Mouse (Mus musculus): ENCODE results near the gene Ksr1. TPM values are rescaled to one million over a fixed set of nuclear protein-coding genes. Genes with fewer than 3 reads are reported as not detected.
"Not testable (repeated sequence)": the region's sequence is repeated elsewhere in the genome, so short reads cannot be mapped to it uniquely, and the experiment has no call there.

The Ksr1 gene
- polyA plus RNA-seq, 1 experiment from 2014 or later = 4.2 TPM

- no peaks in the 10 kb centered on the region; the same call in 1 of the 2 replicates for H3K4me1 ChIP-seq
- peaks cover 16% of the 10 kb centered on the region for H3K9me3 ChIP-seq
- 88% methylated on average over 9 of the region's 9 CpGs for WGBS
- H3K4me2 ChIP-seq (replicated peaks) = no peak overlapping the region
- no peak overlapping the region for H3K4me3 ChIP-seq
- no peak overlapping the region for H3K27ac ChIP-seq
- H3K27me3 ChIP-seq = no peaks in the 10 kb centered on the region
- ATAC-seq (ENCODE audit: low FRiP score, low read depth) = no peak
- H3K36me3 ChIP-seq = no peaks in the 10 kb centered on the region
- no peak overlapping the region for H3K9ac ChIP-seq
These were observed 156.1 kb downstream of the Ksr1 start for GRCm38 (mm10) chr11:78990096-78990495.

- ATAC-seq (ENCODE audit: low FRiP score, low read depth); H3K4me3 ChIP-seq; H3K36me3 ChIP-seq; H3K9ac ChIP-seq; H3K27ac ChIP-seq; H3K4me2 ChIP-seq (replicated peaks); H3K4me1 ChIP-seq; H3K27me3 ChIP-seq: not testable (repeated sequence)
- WGBS = 92% methylated on average over 11 of the region's 11 CpGs
- H3K9me3 ChIP-seq = peaks cover 16% of the 10 kb centered on the region
These were observed 157.0 kb downstream of the Ksr1 start for GRCm38 (mm10) chr11:78989206-78989605.

- Histone ChIP-seq H3K4me1 (peaks cover 6% of the 10 kb centered on the region; the same call in 1 of the 2 replicates), H3K4me2 (replicated peaks) (no peak overlapping the region), H3K9me3 (peaks cover 13% of the 10 kb centered on the region), H3K9ac (no peak overlapping the region), H3K4me3 (no peak overlapping the region), H3K36me3 (no peaks in the 10 kb centered on the region), H3K27ac (no peak overlapping the region), H3K27me3 (no peaks in the 10 kb centered on the region)
- no peak for ATAC-seq (ENCODE audit: low FRiP score, low read depth)
- 91% methylated on average over 10 of the region's 10 CpGs for WGBS
These were observed 159.8 kb downstream of the Ksr1 start for GRCm38 (mm10) chr11:78986311-78987002.

- H3K9me3 ChIP-seq = peaks cover 9% of the 10 kb centered on the region
- H3K4me1 ChIP-seq = peaks cover 6% of the 10 kb centered on the region; the same call in 1 of the 2 replicates
- H3K4me2 ChIP-seq (replicated peaks) = no peak overlapping the region
- H3K36me3 ChIP-seq = no peaks in the 10 kb centered on the region
- no peak overlapping the region for H3K4me3 ChIP-seq
- no peak overlapping the region for H3K27ac ChIP-seq
- no peak for ATAC-seq (ENCODE audit: low FRiP score, low read depth)
- H3K9ac ChIP-seq = no peak overlapping the region
- no peaks in the 10 kb centered on the region for H3K27me3 ChIP-seq
These were observed 160.7 kb downstream of the Ksr1 start for GRCm38 (mm10) chr11:78985505-78985904.

GRCm38 (mm10) chr11:78984483-78985177, 161.6 kb downstream of the Ksr1 start, which contains the start of gene Lgals9:
Gene Lgals9, minus strand, starts transcription at chr11:78984946.
- WGBS = 62% methylated on average over 10 of the region's 10 CpGs
- no peak for ATAC-seq (ENCODE audit: low FRiP score, low read depth)
- Histone ChIP-seq H3K36me3 (no peaks in the 10 kb centered on the region), H3K27me3 (no peaks in the 10 kb centered on the region), H3K4me2 (replicated peaks) (peak within 1 kb of the TSS; percentile 31; the same call in 1 of the 2 replicates), H3K4me3 (no peak within 1 kb of the TSS), H3K9me3 (peaks cover 3% of the 10 kb centered on the region), H3K9ac (no peak within 1 kb of the TSS), H3K4me1 (peaks cover 6% of the 10 kb centered on the region; the same call in 1 of the 2 replicates), H3K27ac (no peak within 1 kb of the TSS)

GRCm38 (mm10) chr11:78983539-78983938, 162.7 kb downstream of the Ksr1 start:
- H3K9me3 ChIP-seq = no peaks in the 10 kb centered on the region
- peaks cover 6% of the 10 kb centered on the region; the same call in 1 of the 2 replicates for H3K4me1 ChIP-seq
- no peak overlapping the region for H3K4me2 ChIP-seq (replicated peaks)
- no peak overlapping the region for H3K27ac ChIP-seq
- H3K4me3 ChIP-seq = no peak overlapping the region
- 84% methylated on average over 7 of the region's 7 CpGs for WGBS
- no peaks in the 10 kb centered on the region for H3K36me3 ChIP-seq
- no peak overlapping the region for H3K9ac ChIP-seq
- H3K27me3 ChIP-seq = no peaks in the 10 kb centered on the region
- ATAC-seq (ENCODE audit: low FRiP score, low read depth) = no peak

- 65% methylated on average over 12 of the region's 12 CpGs for WGBS
- Histone ChIP-seq H3K27me3 (no peaks in the 10 kb centered on the region), H3K4me2 (replicated peaks) (no peak overlapping the region), H3K4me3 (no peak overlapping the region), H3K9me3 (no peaks in the 10 kb centered on the region), H3K4me1 (peaks cover 6% of the 10 kb centered on the region; the same call in 1 of the 2 replicates), H3K36me3 (no peaks in the 10 kb centered on the region), H3K27ac (no peak overlapping the region), H3K9ac (no peak overlapping the region)
- ATAC-seq (ENCODE audit: low FRiP score, low read depth) = no peak
These were observed 163.5 kb downstream of the Ksr1 start for GRCm38 (mm10) chr11:78982513-78983291.

GRCm38 (mm10) chr11:78982042-78982441, 164.2 kb downstream of the Ksr1 start:
- Histone ChIP-seq H3K4me2 (replicated peaks) (no peak overlapping the region), H3K4me3 (no peak overlapping the region), H3K4me1 (peaks cover 6% of the 10 kb centered on the region; the same call in 1 of the 2 replicates), H3K9me3 (no peaks in the 10 kb centered on the region), H3K9ac (no peak overlapping the region), H3K27ac (no peak overlapping the region), H3K36me3 (no peaks in the 10 kb centered on the region), H3K27me3 (no peaks in the 10 kb centered on the region)
- WGBS = 84% methylated on average over 2 of the region's 2 CpGs
- ATAC-seq (ENCODE audit: low FRiP score, low read depth) = no peak

- Histone ChIP-seq H3K27me3 (no peaks in the 10 kb centered on the region), H3K9ac (no peak overlapping the region), H3K27ac (no peak overlapping the region), H3K9me3 (no peaks in the 10 kb centered on the region), H3K4me3 (no peak overlapping the region), H3K4me2 (replicated peaks) (no peak overlapping the region), H3K4me1 (peaks cover 6% of the 10 kb centered on the region; the same call in 1 of the 2 replicates), H3K36me3 (no peaks in the 10 kb centered on the region)
- no peak for ATAC-seq (ENCODE audit: low FRiP score, low read depth)
- WGBS = 77% methylated on average over 4 of the region's 4 CpGs
These were observed 166.0 kb downstream of the Ksr1 start for GRCm38 (mm10) chr11:78980083-78980634.

- Histone ChIP-seq H3K4me2 (replicated peaks) (no peak overlapping the region), H3K36me3 (no peaks in the 10 kb centered on the region), H3K4me1 (peaks cover 2% of the 10 kb centered on the region; the same call in 1 of the 2 replicates), H3K9me3 (no peaks in the 10 kb centered on the region), H3K27me3 (no peaks in the 10 kb centered on the region), H3K9ac (no peak overlapping the region), H3K4me3 (no peak overlapping the region), H3K27ac (no peak overlapping the region)
- ATAC-seq (ENCODE audit: low FRiP score, low read depth) = no peak
- WGBS = 81% methylated on average over 12 of the region's 12 CpGs
These were observed 167.8 kb downstream of the Ksr1 start for GRCm38 (mm10) chr11:78978176-78979019.

Measured in limb, embryonic 13.5 days (tissue).